Mouse (Mus musculus) forebrain, embryonic 16.5 days (tissue): ENCODE results near the gene Midn. TPM values are rescaled to one million over a fixed set of nuclear protein-coding genes. Genes with fewer than 3 reads are reported as not detected.
"Not testable (repeated sequence)": the region's sequence is repeated elsewhere in the genome, so short reads cannot be mapped to it uniquely, and the experiment has no call there.

ENCODE experiments used
- ATAC-seq: fragments of 200-750 bp; cut with Nextera tagmentation; 2 replicates; pipeline ENCODE4 v1.8.0; 2017; ENCODE audit warnings: mild to moderate bottlenecking, moderate library complexity
- H3K27ac ChIP-seq: fragments of 300-500 bp; sonication (generic); 2 replicates; pipeline ENCODE4 v1.5.1; 2014; ENCODE audit warnings: low read length, control low read depth
- H3K27me3 ChIP-seq: fragments of 300-500 bp; sonication (generic); replicated peaks from 2 replicates; pipeline ENCODE4 v1.6.1; 2014; ENCODE audit warnings: low read length; ENCODE audit not compliant: control insufficient read depth, insufficient read depth
- H3K36me3 ChIP-seq: fragments of 300-500 bp; sonication (generic); 2 replicates; pipeline ENCODE4 v1.6.1; 2014; ENCODE audit not compliant: control insufficient read depth, insufficient read depth
- H3K4me1 ChIP-seq: fragments of 300-500 bp; sonication (generic); replicated peaks from 2 replicates; pipeline ENCODE4 v1.6.1; 2014; ENCODE audit warnings: low read length; ENCODE audit not compliant: control insufficient read depth, insufficient read depth
- H3K4me2 ChIP-seq: fragments of 300-500 bp; sonication (generic); 2 replicates; pipeline ENCODE4 v1.6.1; 2014; ENCODE audit warnings: mild to moderate bottlenecking, low read length, control low read depth
- H3K4me3 ChIP-seq: fragments of 300-500 bp; sonication (generic); replicated peaks from 2 replicates; pipeline ENCODE4 v1.5.1; 2014; ENCODE audit warnings: mild to moderate bottlenecking, low read length, control low read depth
- H3K9ac ChIP-seq: fragments of 300-500 bp; sonication (generic); replicated peaks from 2 replicates; pipeline ENCODE4 v1.6.1; 2014; ENCODE audit warnings: low read depth, low read length, control low read depth
- H3K9me3 ChIP-seq: fragments of 300-500 bp; sonication (generic); 2 replicates; pipeline ENCODE4 v1.6.1; 2016; ENCODE audit warnings: low read length; ENCODE audit not compliant: control insufficient read depth
- WGBS: fragments of 180-500 bp; shearing (Covaris S2); extraction: QIAGEN DNeasy Blood & Tissue Kit; methylation state at CpG from one replicate; pipeline ENCODE4 v1.1.7; 2014; 5-methylcytosine and 5-hydroxymethylcytosine counted together
- polyA plus RNA-seq: library from polyadenylated mRNA; unstranded; fragments of >200 nt; fragmentation: Nextera tagmentation; extraction: Ambion mirVana; gene quantifications from 2 replicates; pipeline ENCODE4 v1.2.1, GENCODE M21; 2015

The Midn gene
- polyA plus RNA-seq, 1 experiment from 2014 or later: 26.5 TPM

GRCm38 (mm10) chr10:80165392-80166128 lies 17.5 kb downstream of the Midn start, which contains the start of gene Cirbp:
Cirbp (plus strand) TSS chr10:80165985.
- ATAC-seq: no peak
- WGBS: 14% methylated on average over 20 of the region's 20 CpGs
- peaks cover 60% of the 10 kb centered on the region for H3K4me1 ChIP-seq
- H3K27me3 ChIP-seq: no peaks in the 10 kb centered on the region
- H3K4me3 ChIP-seq: peak within 1 kb of the TSS; percentile 53
- peaks cover 6% of the 10 kb centered on the region; the same call in 1 of the 2 replicates for H3K36me3 ChIP-seq
- H3K27ac ChIP-seq: peak within 1 kb of the TSS; percentile 88
- H3K4me2 ChIP-seq: peak within 1 kb of the TSS; percentile 94
- H3K9me3 ChIP-seq: no peaks in the 10 kb centered on the region
- H3K9ac ChIP-seq: peak within 1 kb of the TSS; percentile 69

- 88% methylated on average over 4 of the region's 4 CpGs for WGBS
Measured at GRCm38 (mm10) chr10:80166136-80166535, 18.1 kb downstream of the Midn start.

GRCm38 (mm10) chr10:80167460-80168037 lies 19.5 kb downstream of the Midn start:
- peak overlapping the region; percentile 95 for H3K9ac ChIP-seq
- peak; percentile 90 for ATAC-seq
- H3K9me3 ChIP-seq: no peaks in the 10 kb centered on the region
- WGBS: under 1% methylated on average over 50 of the region's 55 CpGs
- peak overlapping the region; percentile 96 for H3K27ac ChIP-seq
- H3K4me3 ChIP-seq: peak overlapping the region; percentile 63
- peaks cover 65% of the 10 kb centered on the region for H3K4me1 ChIP-seq
- H3K27me3 ChIP-seq: no peaks in the 10 kb centered on the region
- peak overlapping the region; percentile 67 for H3K4me2 ChIP-seq
- peaks cover 18% of the 10 kb centered on the region for H3K36me3 ChIP-seq

More at GRCm38 (mm10) chr10:80166136-80166535, 18.1 kb downstream of the Midn start:
- Histone ChIP-seq H3K36me3 (peaks cover 12% of the 10 kb centered on the region), H3K9ac (peak overlapping the region; percentile 69; the same call in 1 of the 2 replicates), H3K27ac (peak overlapping the region; percentile 73), H3K4me2 (peak overlapping the region; percentile 94), H3K4me1 (peaks cover 56% of the 10 kb centered on the region)
- not testable (repeated sequence) for ATAC-seq, H3K9me3 ChIP-seq, H3K4me3 ChIP-seq, H3K27me3 ChIP-seq

GRCm38 (mm10) chr10:80168038-80168661 lies 20.1 kb downstream of the Midn start:
- peak; percentile 15 for ATAC-seq
- Histone ChIP-seq H3K36me3 (peaks cover 18% of the 10 kb centered on the region), H3K27ac (peak overlapping the region; percentile 96), H3K27me3 (no peaks in the 10 kb centered on the region), H3K4me3 (peak overlapping the region; percentile 63), H3K4me1 (peaks cover 67% of the 10 kb centered on the region), H3K9ac (peak overlapping the region; percentile 95), H3K9me3 (no peaks in the 10 kb centered on the region), H3K4me2 (peak overlapping the region; percentile 67)
- WGBS: under 1% methylated on average over 48 of the region's 48 CpGs

GRCm38 (mm10) chr10:80169070-80169469 lies 21.0 kb downstream of the Midn start:
- Histone ChIP-seq H3K4me2 (peak overlapping the region; percentile 67), H3K9ac (peak overlapping the region; percentile 95), H3K4me1 (peaks cover 69% of the 10 kb centered on the region), H3K9me3 (no peaks in the 10 kb centered on the region), H3K36me3 (peaks cover 18% of the 10 kb centered on the region), H3K27ac (peak overlapping the region; percentile 96; the same call in 1 of the 2 replicates), H3K27me3 (no peaks in the 10 kb centered on the region), H3K4me3 (peak overlapping the region; percentile 63)
- no peak for ATAC-seq
- 71% methylated on average over 1 of the region's 1 CpGs for whole genome bisulfite sequencing

GRCm38 (mm10) chr10:80169651-80170050 lies 21.6 kb downstream of the Midn start:
- H3K27me3 ChIP-seq: no peaks in the 10 kb centered on the region
- H3K9me3 ChIP-seq: no peaks in the 10 kb centered on the region
- H3K9ac ChIP-seq: no peak overlapping the region; the same call in 1 of the 2 replicates
- no peak overlapping the region for H3K4me2 ChIP-seq
- ATAC-seq: no peak
- no peak overlapping the region for H3K27ac ChIP-seq
- 93% methylated on average over 7 of the region's 7 CpGs for WGBS
- H3K36me3 ChIP-seq: peaks cover 18% of the 10 kb centered on the region
- no peak overlapping the region for H3K4me3 ChIP-seq
- H3K4me1 ChIP-seq: peaks cover 63% of the 10 kb centered on the region

- Histone ChIP-seq H3K4me2 (no peak overlapping the region), H3K4me3 (no peak overlapping the region), H3K4me1 (peaks cover 59% of the 10 kb centered on the region), H3K36me3 (peaks cover 18% of the 10 kb centered on the region), H3K9me3 (no peaks in the 10 kb centered on the region), H3K9ac (no peak overlapping the region; the same call in 1 of the 2 replicates), H3K27ac (no peak overlapping the region), H3K27me3 (no peaks in the 10 kb centered on the region)
- 97% methylated on average over 16 of the region's 16 CpGs for WGBS
- ATAC-seq: no peak
Measured at GRCm38 (mm10) chr10:80170052-80170451, 22.0 kb downstream of the Midn start.

- no peak for ATAC-seq
- WGBS: 97% methylated on average over 19 of the region's 19 CpGs
- Histone ChIP-seq H3K4me1 (peaks cover 54% of the 10 kb centered on the region), H3K36me3 (peaks cover 18% of the 10 kb centered on the region), H3K4me2 (no peak overlapping the region), H3K9ac (no peak overlapping the region), H3K9me3 (no peaks in the 10 kb centered on the region), H3K4me3 (no peak overlapping the region), H3K27ac (no peak overlapping the region), H3K27me3 (no peaks in the 10 kb centered on the region)
Measured at GRCm38 (mm10) chr10:80170601-80171021, 22.5 kb downstream of the Midn start.

GRCm38 (mm10) chr10:80171252-80171651 lies 23.2 kb downstream of the Midn start:
- Histone ChIP-seq H3K4me2 (no peak overlapping the region), H3K9ac (no peak overlapping the region), H3K27me3 (no peaks in the 10 kb centered on the region), H3K9me3 (no peaks in the 10 kb centered on the region), H3K36me3 (peaks cover 18% of the 10 kb centered on the region), H3K4me1 (peaks cover 52% of the 10 kb centered on the region), H3K4me3 (no peak overlapping the region), H3K27ac (no peak overlapping the region)
- 92% methylated on average over 15 of the region's 15 CpGs for WGBS
- ATAC-seq: no peak
